Mouse (Mus musculus): ENCODE measurements at regions not wholly inside any gene's neighbourhood (a gene's known extent, or its start where the extent isn't known, plus 50 kb on each side); places are given as distances from the start of the nearest gene placed in this dataset.

DNA sequence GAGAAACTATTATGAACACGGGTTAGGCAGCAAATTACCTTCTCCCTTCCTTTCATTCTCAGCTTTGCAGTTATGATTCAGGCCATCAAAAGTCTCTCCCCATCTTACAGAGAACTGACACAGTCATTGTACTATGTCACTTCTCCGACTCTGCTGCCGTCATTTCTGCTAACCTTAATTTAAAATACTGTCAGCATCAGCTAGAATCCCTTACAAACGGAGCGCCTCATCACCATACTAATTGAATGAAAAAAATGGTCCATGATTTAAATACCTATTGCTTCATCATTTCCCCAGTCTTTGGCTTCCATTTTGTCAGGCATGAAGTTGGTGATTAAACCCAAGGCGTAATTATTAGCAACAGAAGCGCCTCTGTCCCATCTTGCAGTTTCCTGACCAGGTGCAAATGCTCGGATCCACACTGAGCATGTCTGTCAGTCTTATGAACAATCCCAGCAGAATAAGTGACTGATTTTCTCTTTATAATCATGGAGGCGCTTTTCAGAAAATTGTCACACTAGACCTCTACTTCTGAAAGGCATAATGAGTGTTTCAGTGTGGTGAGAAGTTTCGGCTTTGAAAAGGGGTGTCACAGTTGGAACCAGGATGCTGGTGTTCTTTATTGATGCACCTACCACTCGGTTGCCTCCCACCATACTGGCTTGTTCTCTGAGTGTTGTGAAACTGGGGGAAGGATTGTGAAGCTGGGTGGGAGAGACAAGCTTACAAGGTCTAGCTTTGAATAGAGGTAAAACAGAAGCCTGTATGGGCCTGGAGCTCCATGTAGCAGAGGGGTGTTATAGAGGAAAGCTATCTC, 52.4 kb upstream of the Npy start:
- DNase-seq (ENCODE audit: low spot score): no peak

Measured in urinary bladder, postnatal 14 days (tissue).